Mouse (Mus musculus) midbrain, postnatal 0 days (tissue): ENCODE measurements at regions not wholly inside any gene's neighbourhood (a gene's known extent, or its start where the extent isn't known, plus 50 kb on each side); places are given as distances from the start of the nearest gene placed in this dataset.

Experiments
- ATAC-seq: fragments of 200-750 bp; cut with Nextera tagmentation; 2 replicates; pipeline ENCODE4 v1.8.0; 2017; ENCODE audit warnings: moderate number of reproducible peaks, mild to moderate bottlenecking, moderate TSS enrichment, moderate library complexity; ENCODE audit not compliant: low FRiP score
- DNase-seq: peaks from one replicate; pipeline ENCODE4 v3.0.0-alpha.2; 2015; ENCODE audit warnings: low spot score
- H3K27ac ChIP-seq: fragments of 300-500 bp; sonication (generic); 2 replicates; pipeline ENCODE4 v1.5.1; 2014; ENCODE audit warnings: low read depth, mild to moderate bottlenecking, low read length, mixed read lengths
- H3K27me3 ChIP-seq: fragments of 300-500 bp; sonication (generic); 2 replicates; pipeline ENCODE4 v1.6.1; 2014; ENCODE audit warnings: low read length, control low read depth, mixed read lengths; ENCODE audit not compliant: insufficient read depth
- H3K36me3 ChIP-seq: fragments of 300-500 bp; sonication (generic); 2 replicates; pipeline ENCODE4 v1.6.1; 2014; ENCODE audit warnings: low read length, control low read depth, mixed read lengths; ENCODE audit not compliant: insufficient read depth
- H3K4me1 ChIP-seq: fragments of 300-500 bp; sonication (generic); 2 replicates; pipeline ENCODE4 v1.6.1; 2014; ENCODE audit warnings: mild to moderate bottlenecking, control low read depth, antibody characterized with exemption, low read length, mixed read lengths; ENCODE audit not compliant: insufficient read depth
- H3K4me2 ChIP-seq: fragments of 300-500 bp; sonication (generic); 2 replicates; pipeline ENCODE4 v1.6.1; 2014; ENCODE audit warnings: low read depth, mild to moderate bottlenecking, low read length, mixed read lengths; ENCODE audit not compliant: poor library complexity, severe bottlenecking
- H3K4me3 ChIP-seq: fragments of 300-500 bp; sonication (generic); 2 replicates; pipeline ENCODE4 v1.5.1; 2014; ENCODE audit warnings: low read depth, mild to moderate bottlenecking, low read length, moderate library complexity
- H3K9ac ChIP-seq: fragments of 300-500 bp; sonication (generic); replicated peaks from 2 replicates; pipeline ENCODE4 v1.6.1; 2014; ENCODE audit warnings: mild to moderate bottlenecking, low read length, moderate library complexity, mixed read lengths; ENCODE audit not compliant: poor library complexity, severe bottlenecking
- H3K9me3 ChIP-seq: fragments of 300-500 bp; sonication (generic); 2 replicates; pipeline ENCODE4 v1.6.1; 2016; ENCODE audit warnings: low read length, control low read depth
- CTCF ChIP-seq: IDR thresholded peaks from 2 replicates; pipeline ENCODE4 v1.5.1; 2016; ENCODE audit warnings: antibody characterized with exemption, mild to moderate bottlenecking
- WGBS: fragments of 180-500 bp; shearing (Covaris S2); extraction: QIAGEN DNeasy Blood & Tissue Kit; methylation state at CpG from one replicate; pipeline ENCODE4 v1.1.7; 2014; 5-methylcytosine and 5-hydroxymethylcytosine counted together

- Histone ChIP-seq H3K27me3 (no peaks in the 10 kb centered on the region), H3K4me2 (no peak overlapping the region), H3K4me3 (no peak overlapping the region), H3K27ac (no peak overlapping the region), H3K4me1 (no peaks in the 10 kb centered on the region), H3K36me3 (no peaks in the 10 kb centered on the region), H3K9ac (no peak overlapping the region), H3K9me3 (no peaks in the 10 kb centered on the region)
- no peak for TF ChIP-seq CTCF
- WGBS = 15% methylated on average over 1 of the region's 1 CpGs
- no peak for DNase-seq
- no peak for ATAC-seq
These were observed 148.9 kb upstream of the Sdr16c6 start for GRCm38 (mm10) chr4:4226209-4226608.

GRCm38 (mm10) chr4:4219701-4220100 is 142.4 kb upstream of the Sdr16c6 start:
- no peaks in the 10 kb centered on the region for H3K36me3 ChIP-seq
- no peak overlapping the region for H3K4me3 ChIP-seq
- H3K4me1 ChIP-seq = no peaks in the 10 kb centered on the region
- H3K27me3 ChIP-seq = no peaks in the 10 kb centered on the region
- H3K27ac ChIP-seq = no peak overlapping the region
- no peak overlapping the region for H3K4me2 ChIP-seq
- DNase-seq (no peak), ATAC-seq (no peak)
- 91% methylated on average over 2 of the region's 2 CpGs for WGBS
- no peak for TF ChIP-seq CTCF
- no peak overlapping the region for H3K9ac ChIP-seq
- no peaks in the 10 kb centered on the region for H3K9me3 ChIP-seq

GRCm38 (mm10) chr4:4211892-4212291 is 134.6 kb upstream of the Sdr16c6 start:
- Histone ChIP-seq H3K36me3 (no peaks in the 10 kb centered on the region), H3K4me1 (no peaks in the 10 kb centered on the region), H3K4me3 (no peak overlapping the region), H3K4me2 (no peak overlapping the region), H3K9me3 (no peaks in the 10 kb centered on the region), H3K9ac (no peak overlapping the region), H3K27me3 (no peaks in the 10 kb centered on the region), H3K27ac (no peak overlapping the region)
- no peak for DNase-seq
- WGBS = 93% methylated on average over 2 of the region's 2 CpGs
- TF ChIP-seq CTCF = no peak
- ATAC-seq = no peak

- Histone ChIP-seq H3K27me3 (no peaks in the 10 kb centered on the region), H3K4me2 (no peak overlapping the region), H3K4me3 (no peak overlapping the region), H3K36me3 (no peaks in the 10 kb centered on the region), H3K9ac (no peak overlapping the region), H3K9me3 (no peaks in the 10 kb centered on the region), H3K4me1 (no peaks in the 10 kb centered on the region), H3K27ac (no peak overlapping the region)
- WGBS = 75% methylated on average over 1 of the region's 1 CpGs
- ATAC-seq (no peak), DNase-seq (no peak)
- no peak for TF ChIP-seq CTCF
These were observed 127.8 kb upstream of the Sdr16c6 start for GRCm38 (mm10) chr4:4205158-4205557.

GRCm38 (mm10) chr4:4199309-4199708 is 122.0 kb upstream of the Sdr16c6 start:
- Histone ChIP-seq H3K27me3 (no peaks in the 10 kb centered on the region), H3K9me3 (no peaks in the 10 kb centered on the region), H3K9ac (no peak overlapping the region), H3K27ac (no peak overlapping the region), H3K36me3 (no peaks in the 10 kb centered on the region), H3K4me1 (no peaks in the 10 kb centered on the region), H3K4me3 (no peak overlapping the region), H3K4me2 (no peak overlapping the region)
- DNase-seq = no peak
- TF ChIP-seq CTCF = no peak
- no peak for ATAC-seq
- 46% methylated on average over 2 of the region's 2 CpGs for WGBS

- WGBS = 60% methylated on average over 2 of the region's 2 CpGs
- no peaks in the 10 kb centered on the region for H3K9me3 ChIP-seq
- ATAC-seq = no peak
- H3K36me3 ChIP-seq = no peaks in the 10 kb centered on the region
- no peak overlapping the region for H3K4me2 ChIP-seq
- TF ChIP-seq CTCF = no peak
- peak; percentile 10 for DNase-seq
- no peak overlapping the region for H3K27ac ChIP-seq
- no peak overlapping the region for H3K4me3 ChIP-seq
- H3K4me1 ChIP-seq = no peaks in the 10 kb centered on the region
- no peak overlapping the region for H3K9ac ChIP-seq
- no peaks in the 10 kb centered on the region for H3K27me3 ChIP-seq
These were observed 118.5 kb upstream of the Sdr16c6 start for GRCm38 (mm10) chr4:4195834-4196233.
